Mouse (Mus musculus): ENCODE data around the gene Dgki.

Gene Dgki

GRCm38 (mm10) chr6:36903159-36903794 lies 396.7 kb downstream of the Dgki start:
- DNase-seq: no peak

- no peak for DNase-seq
Measured at GRCm38 (mm10) chr6:36899872-36900271, 400.1 kb downstream of the Dgki start.

GRCm38 (mm10) chr6:36898412-36898811 lies 401.6 kb downstream of the Dgki start:
- no peak for DNase-seq

GRCm38 (mm10) chr6:36897616-36898149 lies 402.3 kb downstream of the Dgki start:
- no peak for DNase-seq

GRCm38 (mm10) chr6:36896656-36897055 lies 403.3 kb downstream of the Dgki start:
- DNase-seq: no peak

GRCm38 (mm10) chr6:36891820-36892219 lies 408.2 kb downstream of the Dgki start:
- no peak for DNase-seq

- DNase-seq: no peak
Measured at GRCm38 (mm10) chr6:36890776-36891175, 409.2 kb downstream of the Dgki start.

GRCm38 (mm10) chr6:36890296-36890695 lies 409.7 kb downstream of the Dgki start:
- DNase-seq: no peak

GRCm38 (mm10) chr6:36881309-36881708 lies 418.7 kb downstream of the Dgki start:
- DNase-seq: no peak

- DNase-seq: no peak
Measured at GRCm38 (mm10) chr6:36880643-36881263, 419.2 kb downstream of the Dgki start.

- DNase-seq: no peak
Measured at GRCm38 (mm10) chr6:36877399-36877798, 422.6 kb downstream of the Dgki start.

- no peak for DNase-seq
Measured at GRCm38 (mm10) chr6:36876426-36876825, 423.6 kb downstream of the Dgki start.

GRCm38 (mm10) chr6:36875926-36876325 lies 424.1 kb downstream of the Dgki start:
- no peak for DNase-seq

- DNase-seq: no peak
Measured at GRCm38 (mm10) chr6:36872876-36873275, 427.1 kb downstream of the Dgki start.

- DNase-seq: no peak
Measured at GRCm38 (mm10) chr6:36868217-36868616, 431.8 kb downstream of the Dgki start.

- DNase-seq: no peak
Measured at GRCm38 (mm10) chr6:36858258-36859041, 441.5 kb downstream of the Dgki start.

- DNase-seq: no peak
Measured at GRCm38 (mm10) chr6:36857627-36858257, 442.2 kb downstream of the Dgki start.

- peak; percentile 66 to 74 for DNase-seq
Measured at GRCm38 (mm10) chr6:36850422-36851129, 449.4 kb downstream of the Dgki start.

GRCm38 (mm10) chr6:36845288-36845687 lies 454.7 kb downstream of the Dgki start:
- peak; percentile 24 to 36 for DNase-seq

GRCm38 (mm10) chr6:36844258-36844657 lies 455.7 kb downstream of the Dgki start:
- peak; percentile 67 to 69 for DNase-seq

- DNase-seq: no peak
Measured at GRCm38 (mm10) chr6:36843031-36843488, 456.9 kb downstream of the Dgki start.

Measured in cerebellum, adult 18-20 months (tissue).